In the genomic region with DNA sequence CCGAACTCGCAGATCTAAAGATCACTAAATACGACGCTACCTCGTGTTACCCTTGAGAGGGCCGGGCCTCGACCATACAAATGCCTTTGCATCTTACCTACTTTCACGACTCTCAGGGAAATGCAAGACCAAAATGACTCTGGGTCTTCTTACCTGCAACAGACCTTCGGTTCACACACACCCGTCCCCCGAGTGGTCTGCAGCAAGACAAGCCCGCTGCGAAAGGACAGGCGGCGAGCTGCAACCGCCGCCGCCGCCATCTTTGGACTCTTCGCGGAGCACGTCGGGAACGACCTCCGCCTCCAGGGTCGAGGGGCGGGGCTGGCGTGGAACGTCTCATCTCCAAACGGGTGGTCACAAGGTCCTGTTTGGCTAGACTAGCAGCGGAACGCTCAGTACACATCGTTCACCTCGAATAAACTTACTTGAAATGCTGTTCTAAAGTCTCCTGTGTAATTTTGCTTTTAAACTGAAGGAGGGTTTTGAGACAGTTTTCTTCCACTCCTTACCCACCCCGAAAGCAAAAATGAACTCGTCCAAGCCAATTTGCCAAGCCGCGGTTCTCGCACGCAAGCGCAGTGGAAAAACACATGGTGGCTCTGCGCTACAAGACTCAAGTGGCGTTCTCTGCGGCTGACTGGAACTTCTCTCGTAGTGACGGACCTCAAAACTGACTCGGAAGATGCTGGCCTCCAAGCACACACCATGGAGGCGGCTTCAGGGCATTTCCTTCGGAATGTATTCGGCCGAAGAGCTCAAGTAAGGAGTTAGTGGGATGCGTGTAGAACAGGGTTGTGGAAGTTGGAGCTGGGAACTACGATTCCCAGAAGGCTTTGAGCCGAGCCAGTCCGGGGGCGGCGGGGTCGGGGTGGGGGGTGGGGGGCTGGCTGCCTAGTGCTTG, we compare ENCODE assay signal across 8 mouse cellular contexts. TPM values are rescaled to one million over a fixed set of nuclear protein-coding genes. Genes with fewer than 3 reads are reported as not detected.
DNase-seq lines count a peak whose midpoint lies in the region; ATAC-seq and TF ChIP-seq lines count a peak whose summit lies in the region.

Gene Ptcd3, minus strand, starts transcription at position 270 of the 901 bp plus-strand sequence.
Gene Polr1a, plus strand, starts transcription at position 573 of the 901 bp plus-strand sequence.

- TF ChIP-seq CTCF in liver, embryonic 14.5 days (IDR thresholded peaks at IDR 0.05; ENCODE audit: low read depth) = no peak
- no peak for TF ChIP-seq CTCF in stomach, postnatal 0 days (IDR thresholded peaks at IDR 0.05; ENCODE audit: low read depth)

- under 1% methylated on average over 58 of the region's 58 CpGs for WGBS in forebrain, embryonic 10.5 days
- WGBS in heart, embryonic 15.5 days = under 1% methylated on average over 58 of the region's 58 CpGs
- WGBS in liver, embryonic 14.5 days (ENCODE audit: insufficient replicate concordance) = under 1% methylated on average over 58 of the region's 58 CpGs
- WGBS in neural tube, embryonic 11.5 days = under 1% methylated on average over 58 of the region's 58 CpGs
- under 1% methylated on average over 58 of the region's 58 CpGs for WGBS in stomach, postnatal 0 days

- no peaks in the 10 kb centered on the region for H3K27me3 ChIP-seq in forebrain, embryonic 10.5 days (ENCODE audit: poor library complexity, severe bottlenecking)
- H3K27me3 ChIP-seq in heart, embryonic 15.5 days = no peaks in the 10 kb centered on the region
- no peaks in the 10 kb centered on the region for H3K27me3 ChIP-seq in liver, embryonic 14.5 days (ENCODE audit: control insufficient read depth, insufficient read depth, low read length)
- H3K27me3 ChIP-seq in neural tube, embryonic 11.5 days (ENCODE audit: control insufficient read depth, insufficient read depth, low read length) = no peaks in the 10 kb centered on the region
- no peaks in the 10 kb centered on the region for H3K27me3 ChIP-seq in stomach, postnatal 0 days (ENCODE audit: control insufficient read depth, insufficient read depth, low read length)

- ATAC-seq in heart, embryonic 15.5 days (replicated peaks; ENCODE audit: insufficient number of reproducible peaks, insufficient read depth, low FRiP score, low read depth) = peak; percentile 85
- peak; percentile 84 for ATAC-seq in liver, embryonic 14.5 days (ENCODE audit: insufficient read depth)
- peak; percentile 88 for ATAC-seq in neural tube, embryonic 11.5 days (ENCODE audit: insufficient read depth, low FRiP score, low TSS enrichment)
- ATAC-seq in stomach, postnatal 0 days (ENCODE audit: low FRiP score, low TSS enrichment) = peak; percentile 92

- peaks cover 30% of the 10 kb centered on the region for H3K4me1 ChIP-seq in forebrain, embryonic 10.5 days
- H3K4me1 ChIP-seq in heart, embryonic 15.5 days (replicated peaks) = peaks cover 34% of the 10 kb centered on the region
- peaks cover 17 to 29% of the 10 kb centered on the region in 2 experiments for H3K4me1 ChIP-seq in liver, embryonic 14.5 days (replicated peaks; ENCODE audit: control insufficient read depth in 2 of 2, insufficient read depth in 2 of 2, low read length in 1 of 2)
- H3K4me1 ChIP-seq in neural tube, embryonic 11.5 days (ENCODE audit: control insufficient read depth, insufficient read depth, low read length) = 0 out of 2 replicates have a peak, but pooled peaks cover 2% of the 10 kb centered on the region
- H3K4me1 ChIP-seq in stomach, postnatal 0 days (replicated peaks; ENCODE audit: control insufficient read depth, insufficient read depth) = no peaks in the 10 kb centered on the region

- H3K9me3 ChIP-seq in forebrain, embryonic 10.5 days = no peaks in the 10 kb centered on the region
- H3K9me3 ChIP-seq in heart, embryonic 15.5 days (replicated peaks) = no peaks in the 10 kb centered on the region
- no peaks in the 10 kb centered on the region for H3K9me3 ChIP-seq in liver, embryonic 14.5 days (ENCODE audit: control insufficient read depth, low read length)
- no peaks in the 10 kb centered on the region for H3K9me3 ChIP-seq in neural tube, embryonic 11.5 days (ENCODE audit: control insufficient read depth, low read length)
- no peaks in the 10 kb centered on the region for H3K9me3 ChIP-seq in stomach, postnatal 0 days (ENCODE audit: control insufficient read depth, low read length)

- peaks cover 54% of the 10 kb centered on the region for H3K36me3 ChIP-seq in forebrain, embryonic 10.5 days (replicated peaks)
- H3K36me3 ChIP-seq in heart, embryonic 15.5 days = peaks cover 28% of the 10 kb centered on the region
- H3K36me3 ChIP-seq in liver, embryonic 14.5 days (replicated peaks; ENCODE audit: control insufficient read depth, insufficient read depth, low read depth) = peaks cover 26% of the 10 kb centered on the region
- peaks cover 8% of the 10 kb centered on the region for H3K36me3 ChIP-seq in neural tube, embryonic 11.5 days (ENCODE audit: control insufficient read depth, insufficient read depth, low read length)
- H3K36me3 ChIP-seq in stomach, postnatal 0 days (ENCODE audit: control insufficient read depth, insufficient read depth, low read length) = no peaks in the 10 kb centered on the region

- peak; percentile 85 to 93 for DNase-seq in CD8-positive naive resting alpha-beta T cell, adult 2 months (ENCODE audit: low read depth in 2 of 2, low spot score in 2 of 2)
- peak; percentile 92 for DNase-seq in c-Kit-positive CD71-negative TER-119-negative erythroid progenitor cells, embryonic 14.5 days (ENCODE audit: low read depth)
- peak; percentile 93 for DNase-seq in forebrain, embryonic 10.5 days (ENCODE audit: extremely low spot score, low spot score)
- DNase-seq in kidney, postnatal 25 days = peak; percentile 94
- DNase-seq in liver, embryonic 14.5 days (ENCODE audit: low read depth in 3 of 3, low spot score in 3 of 3) = peak; percentile 84 to 88 (median 86)
- peak; percentile 93 for DNase-seq in neural tube, embryonic 11.5 days (ENCODE audit: low spot score)
- DNase-seq in stomach, postnatal 0 days (ENCODE audit: low spot score) = peak; percentile 95

- H3K27ac ChIP-seq in forebrain, embryonic 10.5 days = peak within 1 kb of the TSS; percentile 95
- H3K27ac ChIP-seq in heart, embryonic 15.5 days = peak within 1 kb of the TSS; percentile 76
- no peak within 1 kb of the TSS; the same call in 1 of the 2 replicates for H3K27ac ChIP-seq in liver, embryonic 14.5 days
- 0 out of 2 replicates have a peak within 1 kb of the TSS, but pooled peaks have one; percentile 35 for H3K27ac ChIP-seq in neural tube, embryonic 11.5 days (ENCODE audit: low read depth, low read length)
- H3K27ac ChIP-seq in stomach, postnatal 0 days (replicated peaks) = peak within 1 kb of the TSS; percentile 74

- H3K4me2 ChIP-seq in heart, embryonic 15.5 days = peak within 1 kb of the TSS; percentile 67
- H3K4me2 ChIP-seq in liver, embryonic 14.5 days (ENCODE audit: low read depth) = peak within 1 kb of the TSS; percentile 95
- peak within 1 kb of the TSS; percentile 68 for H3K4me2 ChIP-seq in neural tube, embryonic 11.5 days (ENCODE audit: low read depth)
- peak within 1 kb of the TSS; percentile 67 for H3K4me2 ChIP-seq in stomach, postnatal 0 days (replicated peaks; ENCODE audit: low read depth)

- 0 out of 2 replicates have a peak, but pooled peaks have one; percentile 41 for TF ChIP-seq EP300 in liver, embryonic 14.5 days (IDR thresholded peaks at IDR 0.05; ENCODE audit: low read depth)
- TF ChIP-seq EP300 in stomach, postnatal 0 days (optimal IDR thresholded peaks at IDR 0.05) = peak; percentile 45

- H3K4me3 ChIP-seq in forebrain, embryonic 10.5 days = peak within 1 kb of the TSS; percentile 72
- H3K4me3 ChIP-seq in heart, embryonic 15.5 days = peak within 1 kb of the TSS; percentile 70
- peak within 1 kb of the TSS; percentile 94 to 98 for H3K4me3 ChIP-seq in liver, embryonic 14.5 days (ENCODE audit: insufficient read depth in 1 of 2, low read depth in 2 of 2, low read length in 2 of 2)
- peak within 1 kb of the TSS; percentile 62 for H3K4me3 ChIP-seq in neural tube, embryonic 11.5 days (ENCODE audit: low read depth, low read length)
- peak within 1 kb of the TSS; percentile 84 for H3K4me3 ChIP-seq in stomach, postnatal 0 days (ENCODE audit: low read depth, low read length)

- H3K9ac ChIP-seq in heart, embryonic 15.5 days = peak within 1 kb of the TSS; percentile 71
- peak within 1 kb of the TSS; percentile 87 for H3K9ac ChIP-seq in liver, embryonic 14.5 days (replicated peaks)
- peak within 1 kb of the TSS; percentile 66 for H3K9ac ChIP-seq in neural tube, embryonic 11.5 days (ENCODE audit: low read length)
- H3K9ac ChIP-seq in stomach, postnatal 0 days (ENCODE audit: low read length) = peak within 1 kb of the TSS; percentile 78

RNA-seq across cellular contexts. Expression of gene Ptcd3, which starts in this region (rescaled TPM):
- 157 and 162 TPM in 2 replicates for polyA plus RNA-seq in forebrain, embryonic 10.5 days (2016; fragmentation: Nextera tagmentation; extraction: Ambion mirVana)
- 90.8 and 94.6 TPM in 2 replicates for polyA plus RNA-seq in heart, embryonic 15.5 days (2015; fragmentation: Nextera tagmentation; extraction: Ambion mirVana)
- polyA plus RNA-seq in liver, embryonic 14.5 days (2012; rRNA removed) = 20.1 and 29.4 TPM in 2 replicates
- polyA plus RNA-seq in liver, embryonic 14.5 days (2014; fragmentation: Nextera tagmentation; extraction: Ambion mirVana) = 55.6 and 61.3 TPM in 2 replicates
- polyA plus RNA-seq in neural tube, embryonic 11.5 days (2014; fragmentation: Nextera tagmentation; extraction: Ambion mirVana) = 134 and 135 TPM in 2 replicates
- 31.1 and 32.4 TPM in 2 replicates for polyA plus RNA-seq in stomach, postnatal 0 days (2015; fragmentation: Nextera tagmentation; extraction: Ambion mirVana)

RNA-seq across cellular contexts. Expression of gene Polr1a, which starts in this region (rescaled TPM):
- 49.1 and 49.6 TPM in 2 replicates for polyA plus RNA-seq in forebrain, embryonic 10.5 days (2016; fragmentation: Nextera tagmentation; extraction: Ambion mirVana)
- polyA plus RNA-seq in heart, embryonic 15.5 days (2015; fragmentation: Nextera tagmentation; extraction: Ambion mirVana) = 19.7 and 25.3 TPM in 2 replicates
- polyA plus RNA-seq in liver, embryonic 14.5 days (2012; rRNA removed) = 6.3 and 9.4 TPM in 2 replicates
- 10.6 and 13.1 TPM in 2 replicates for polyA plus RNA-seq in liver, embryonic 14.5 days (2014; fragmentation: Nextera tagmentation; extraction: Ambion mirVana)
- polyA plus RNA-seq in neural tube, embryonic 11.5 days (2014; fragmentation: Nextera tagmentation; extraction: Ambion mirVana) = 28.9 and 29.3 TPM in 2 replicates
- 8.4 and 9.8 TPM in 2 replicates for polyA plus RNA-seq in stomach, postnatal 0 days (2015; fragmentation: Nextera tagmentation; extraction: Ambion mirVana)
